Mouse (Mus musculus) G1E (cell line): ENCODE data around the gene Aarsd1.

Experiments used
- CTCF ChIP-seq: IDR thresholded peaks from 2 replicates; pipeline ENCODE4 v1.5.1; 2012; ENCODE audit warnings: low read depth, low read length, inconsistent platforms, mixed read lengths
- GATA1 ChIP-seq: IDR thresholded peaks from 2 replicates; pipeline ENCODE4 v1.6.1; 2012; ENCODE audit warnings: borderline replicate concordance, low read length, inconsistent platforms, mixed read lengths
- GATA2 ChIP-seq: IDR thresholded peaks from 2 replicates; pipeline ENCODE4 v1.6.1; 2012; ENCODE audit warnings: low read depth, low read length, inconsistent platforms, borderline replicate concordance

GRCm38 (mm10) chr11:101460321-101460720, 42.9 kb upstream of the Aarsd1 start:
- TF ChIP-seq CTCF (no peak), GATA2 (no peak), GATA1 (no peak)
